Mouse (Mus musculus) MEL (cell line): ENCODE data around the gene Rspry1. TPM values are rescaled to one million over a fixed set of nuclear protein-coding genes. Genes with fewer than 3 reads are reported as not detected.

Experiments used
- DNase-seq: peaks from one replicate; pipeline ENCODE4 v3.0.0; 2011; ENCODE audit warnings: low read depth, low spot score
- H3K27ac ChIP-seq: 2 replicates; pipeline ENCODE4 v1.5.1; 2012; ENCODE audit warnings: low read depth, mild to moderate bottlenecking, control low read depth, low read length, moderate library complexity; ENCODE audit not compliant: control insufficient read depth
- H3K27me3 ChIP-seq, 2 experiments: fragments of 150-350 bp in 1 of 2; sonication (generic) in 1 of 2; 2 replicates each; pipeline ENCODE4 v1.6.1; 2012; ENCODE audit warnings: low read length in 2 of 2, mild to moderate bottlenecking in 2 of 2, improper control_type of control experiment in 1 of 2, moderate library complexity in 1 of 2; ENCODE audit not compliant: insufficient read depth in 2 of 2, control insufficient read depth in 1 of 2
- H3K36me3 ChIP-seq, 2 experiments: 2 replicates each; pipeline ENCODE4 v1.6.1; 2012 to 2014; ENCODE audit warnings: low read length in 2 of 2, improper control_type of control experiment in 1 of 2, inconsistent platforms in 1 of 2, mild to moderate bottlenecking in 1 of 2; ENCODE audit not compliant: insufficient read depth in 2 of 2, control insufficient read depth in 1 of 2
- H3K4me1 ChIP-seq, 2 experiments: fragments of 150-350 bp in 1 of 2; sonication (generic) in 1 of 2; 2 replicates each; pipeline ENCODE4 v1.6.1; 2012; ENCODE audit warnings: low read length in 2 of 2, improper control_type of control experiment in 1 of 2, mild to moderate bottlenecking in 1 of 2; ENCODE audit not compliant: insufficient read depth in 2 of 2, control insufficient read depth in 1 of 2
- H3K4me3 ChIP-seq, 2 experiments: fragments of 150-350 bp in 1 of 2; sonication (generic) in 1 of 2; 2 replicates each; pipeline ENCODE4 v1.5.1; 2012; ENCODE audit warnings: low read depth in 2 of 2, low read length in 2 of 2, mild to moderate bottlenecking in 2 of 2, moderate library complexity in 2 of 2, control low read depth in 1 of 2, improper control_type of control experiment in 1 of 2; ENCODE audit not compliant: control insufficient read depth in 1 of 2, insufficient read depth in 1 of 2
- H3K79me2 ChIP-seq: 2 replicates; pipeline ENCODE4 v1.6.1; 2012; ENCODE audit warnings: mild to moderate bottlenecking, low read length, moderate library complexity; ENCODE audit not compliant: control insufficient read depth, poor library complexity, insufficient read depth
- H3K9ac ChIP-seq: 2 replicates; pipeline ENCODE4 v1.6.1; 2012; ENCODE audit warnings: low read depth, mild to moderate bottlenecking, control low read depth, low read length, moderate library complexity; ENCODE audit not compliant: control insufficient read depth, poor library complexity, severe bottlenecking
- H3K9me3 ChIP-seq: fragments of 150-350 bp; sonication (generic); replicated peaks from 2 replicates; pipeline ENCODE4 v1.6.1; 2012; ENCODE audit warnings: mild to moderate bottlenecking, low read length, improper control_type of control experiment, moderate library complexity; ENCODE audit not compliant: insufficient read depth
- BHLHE40 ChIP-seq: IDR thresholded peaks from 2 replicates; pipeline ENCODE4 v1.6.1; 2012; ENCODE audit warnings: low read depth, mild to moderate bottlenecking, inconsistent platforms, low read length, improper control_type of control experiment, borderline replicate concordance
- CHD1 ChIP-seq: IDR thresholded peaks from 2 replicates; pipeline ENCODE4 v1.6.1; 2012; ENCODE audit warnings: low read depth, mild to moderate bottlenecking, inconsistent platforms, low read length, improper control_type of control experiment
- E2F4 ChIP-seq: IDR thresholded peaks from 2 replicates; pipeline ENCODE4 v1.6.1; 2011; ENCODE audit warnings: low read depth, low read length, improper control_type of control experiment, borderline replicate concordance
- ELF1 ChIP-seq: IDR thresholded peaks from 2 replicates; pipeline ENCODE4 v1.6.1; 2014; ENCODE audit warnings: low read depth, mild to moderate bottlenecking, inconsistent platforms, low read length, improper control_type of control experiment, moderate library complexity
- ETS1 ChIP-seq: IDR thresholded peaks from 2 replicates; pipeline ENCODE4 v1.6.1; 2012; ENCODE audit warnings: low read depth, mild to moderate bottlenecking, inconsistent platforms, low read length, improper control_type of control experiment, moderate library complexity
- GABPA ChIP-seq: IDR thresholded peaks from 2 replicates; pipeline ENCODE4 v1.6.1; 2012; ENCODE audit warnings: low read depth, mild to moderate bottlenecking, inconsistent platforms, low read length, improper control_type of control experiment, moderate library complexity
- JUND ChIP-seq: IDR thresholded peaks from 2 replicates; pipeline ENCODE4 v1.6.1; 2011; ENCODE audit warnings: low read depth, mild to moderate bottlenecking, improper control_type of control experiment, low read length
- MAX ChIP-seq: IDR thresholded peaks from 2 replicates; pipeline ENCODE4 v1.6.1; 2011; ENCODE audit warnings: low read length, improper control_type of control experiment
- MEF2A ChIP-seq: IDR thresholded peaks from 2 replicates; pipeline ENCODE4 v1.6.1; 2014; ENCODE audit warnings: low read depth, mild to moderate bottlenecking, inconsistent platforms, low read length, improper control_type of control experiment; ENCODE audit not compliant: poor library complexity, insufficient replicate concordance, severe bottlenecking; ENCODE audit errors: extremely low read depth
- MXI1 ChIP-seq: IDR thresholded peaks from 2 replicates; pipeline ENCODE4 v1.6.1; 2011; ENCODE audit warnings: mild to moderate bottlenecking, low read depth, low read length, improper control_type of control experiment
- MYB ChIP-seq: IDR thresholded peaks from 2 replicates; pipeline ENCODE4 v1.6.1; 2011; ENCODE audit warnings: mild to moderate bottlenecking, low read depth, low read length, improper control_type of control experiment
- NELFE ChIP-seq: IDR thresholded peaks from 2 replicates; pipeline ENCODE4 v1.6.1; 2011; ENCODE audit warnings: low read depth, low read length, improper control_type of control experiment
- POLR2A ChIP-seq, 2 experiments: IDR thresholded peaks; 2 replicates each; pipeline ENCODE4 v1.6.1; 2011 to 2012; ENCODE audit warnings: low read length in 2 of 2, mild to moderate bottlenecking in 2 of 2, control low read depth in 1 of 2, improper control_type of control experiment in 1 of 2, low read depth in 1 of 2, moderate library complexity in 1 of 2; ENCODE audit not compliant: control insufficient read depth in 1 of 2, insufficient read depth in 1 of 2, poor library complexity in 1 of 2
- POLR2AphosphoS5 ChIP-seq: IDR thresholded peaks from 2 replicates; pipeline ENCODE4 v1.6.1; 2012; ENCODE audit warnings: low read depth, borderline replicate concordance, mild to moderate bottlenecking, inconsistent platforms, low read length, moderate library complexity, mixed read lengths
- RAD21 ChIP-seq: IDR thresholded peaks from 2 replicates; pipeline ENCODE4 v1.6.1; 2011; ENCODE audit warnings: mild to moderate bottlenecking, low read depth, low read length, improper control_type of control experiment
- SIN3A ChIP-seq: IDR thresholded peaks from 2 replicates; pipeline ENCODE4 v1.6.1; 2012; ENCODE audit warnings: low read length, improper control_type of control experiment, inconsistent platforms
- TAL1 ChIP-seq: IDR thresholded peaks from 2 replicates; pipeline ENCODE4 v1.6.1; 2012; ENCODE audit warnings: mild to moderate bottlenecking, inconsistent platforms, low read length, moderate library complexity, mixed read lengths
- TCF12 ChIP-seq: IDR thresholded peaks from 2 replicates; pipeline ENCODE4 v1.6.1; 2014; ENCODE audit warnings: low read depth, mild to moderate bottlenecking, inconsistent platforms, low read length, improper control_type of control experiment, moderate library complexity
- ZKSCAN1 ChIP-seq: IDR thresholded peaks from 2 replicates; pipeline ENCODE4 v1.6.1; 2012; ENCODE audit warnings: low read depth, mild to moderate bottlenecking, inconsistent platforms, low read length, improper control_type of control experiment, moderate library complexity
- ZNF384 ChIP-seq: IDR thresholded peaks from 2 replicates; pipeline ENCODE4 v1.6.1; 2012; ENCODE audit warnings: low read depth, mild to moderate bottlenecking, inconsistent platforms, low read length, improper control_type of control experiment
- polyA plus RNA-seq, 2 experiments: library from polyadenylated mRNA; stranded (reverse) in 1 of 2; unstranded in 1 of 2; fragments of >175 nt in 1 of 2; fragments of >200 nt in 1 of 2; gene quantifications; 2 replicates each; pipeline versions ENCODE4 v1.2.1 to v1.2.4; 2012; ENCODE audit warnings: low replicate concordance in 2 of 2, low read depth in 1 of 2; ENCODE audit not compliant: insufficient read length in 2 of 2, insufficient read depth in 1 of 2, missing spikeins in 1 of 2
- total RNA-seq: library from RNA; depleted of rRNA; stranded (reverse); fragments of 300-350 nt; gene quantifications from 2 replicates; pipeline ENCODE4 v1.2.3, GENCODE M21; 2012

Gene Rspry1
- total and polyA plus RNA-seq, 3 experiments: 24.5 to 32.2 TPM; not detected in 1

DNA sequence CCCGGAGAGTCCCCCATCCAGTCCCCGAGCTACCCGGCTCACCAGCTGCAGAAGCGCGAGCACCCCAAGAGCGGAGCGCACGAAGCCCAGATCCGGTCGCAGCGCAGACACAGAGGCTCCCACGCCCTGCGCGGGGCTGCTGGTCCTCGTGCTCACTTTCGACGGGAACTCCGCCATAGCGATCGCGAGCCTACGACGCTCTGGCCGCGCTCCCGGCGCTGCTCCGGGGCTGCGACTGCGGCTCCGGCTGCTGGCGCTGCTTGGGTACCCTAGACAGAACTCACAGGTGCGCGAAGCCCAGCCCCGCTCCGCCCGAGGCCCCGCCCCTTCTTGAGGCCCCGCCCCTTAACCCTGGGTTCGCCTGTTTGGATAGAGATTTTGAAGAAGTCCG lies 94.3 kb downstream of the Rspry1 start, which contains the start of gene Pllp:
Pllp (minus strand) TSS at position 285 of the 391 bp plus-strand sequence.
- no peak for DNase-seq
- H3K9ac ChIP-seq: no peak within 1 kb of the TSS
- H3K27me3 ChIP-seq: peaks cover 0 to 3% of the 10 kb centered on the region in 2 experiments; a peak in 3 of 4 replicates

DNA sequence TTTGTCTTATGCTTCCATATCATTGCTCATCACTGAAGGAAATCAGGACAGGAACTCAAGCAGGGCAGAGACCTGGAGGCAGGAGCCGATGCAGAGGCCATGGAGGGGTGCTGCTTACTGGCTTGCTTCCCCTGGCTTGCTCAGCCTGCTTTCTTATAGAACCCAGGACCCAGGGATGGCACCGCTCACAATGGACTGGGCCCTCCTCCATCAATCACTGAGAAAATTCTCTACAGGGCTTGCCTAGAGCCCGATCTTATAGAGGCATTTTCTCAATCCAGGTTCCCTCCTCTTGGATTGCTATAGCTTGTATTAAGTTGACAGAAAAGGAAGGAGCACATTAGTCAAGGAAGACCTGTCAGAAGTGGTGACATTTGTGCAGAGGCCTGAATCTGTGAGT lies 94.8 kb downstream of the Rspry1 start:
- H3K27me3 ChIP-seq: peaks cover 0 to 3% of the 10 kb centered on the region in 2 experiments; a peak in 3 of 4 replicates
- H3K9me3 ChIP-seq: no peaks in the 10 kb centered on the region
- no peaks in the 10 kb centered on the region for H3K36me3 ChIP-seq
- no peak overlapping the region for H3K9ac ChIP-seq
- no peak overlapping the region for H3K27ac ChIP-seq
- H3K79me2 ChIP-seq: no peaks in the 10 kb centered on the region
- no peak for DNase-seq
- H3K4me3 ChIP-seq: no peak overlapping the region
- TF ChIP-seq TAL1: no peak
- no peak for TF ChIP-seq MAX
- TF ChIP-seq, all 39 proteins: peak for 0
- no peaks in the 10 kb centered on the region for H3K4me1 ChIP-seq

More for the DNA sequence above, 94.3 kb downstream of the Rspry1 start, which contains the start of gene Pllp:
- Histone ChIP-seq H3K27ac (no peak within 1 kb of the TSS), H3K9me3 (no peaks in the 10 kb centered on the region), H3K79me2 (no peaks in the 10 kb centered on the region), H3K36me3 (no peaks in the 10 kb centered on the region), H3K4me3 (no peak within 1 kb of the TSS), H3K4me1 (no peaks in the 10 kb centered on the region)
- no peak for TF ChIP-seq MXI1
- no peak for TF ChIP-seq MEF2A
- TF ChIP-seq GABPA: no peak
- TF ChIP-seq NELFE: no peak
- TF ChIP-seq ETS1: no peak
- TF ChIP-seq ELF1: no peak
- TF ChIP-seq CHD1: no peak
- no peak for TF ChIP-seq POLR2A (IDR thresholded peaks at IDR 0.05; ENCODE audit: control insufficient read depth in 1 of 2, insufficient read depth in 1 of 2, low read depth in 1 of 2, low read length in 2 of 2, poor library complexity in 1 of 2)
- no peak for TF ChIP-seq E2F4
- no peak for TF ChIP-seq RAD21
- TF ChIP-seq ZKSCAN1: no peak
- TF ChIP-seq TAL1: no peak
- TF ChIP-seq SIN3A: no peak
- TF ChIP-seq ZNF384: no peak
- no peak for TF ChIP-seq TCF12
- no peak for TF ChIP-seq MYB
- TF ChIP-seq POLR2AphosphoS5: no peak
- no peak for TF ChIP-seq JUND
- TF ChIP-seq BHLHE40: no peak
